Mouse (Mus musculus) lung, postnatal 0 days (tissue): ENCODE results near the gene Tm9sf3. TPM values are rescaled to one million over a fixed set of nuclear protein-coding genes. Genes with fewer than 3 reads are reported as not detected.
A peak's percentile ranks its signal among the peaks of the same experiment; 100 is the strongest.

ENCODE experiments used
- ATAC-seq: fragments of 200-750 bp; cut with Nextera tagmentation; 2 replicates; pipeline ENCODE4 v1.8.0; 2017; ENCODE audit warnings: moderate library complexity
- DNase-seq: peaks from one replicate; pipeline ENCODE4 v3.0.0-alpha.2; 2016; ENCODE audit warnings: low spot score
- H3K27ac ChIP-seq: fragments of 300-500 bp; sonication (generic); 2 replicates; pipeline ENCODE4 v1.5.1; 2014; ENCODE audit warnings: antibody characterized with exemption, mild to moderate bottlenecking, low read length, mixed read lengths
- H3K27me3 ChIP-seq: fragments of 300-500 bp; sonication (generic); replicated peaks from 2 replicates; pipeline ENCODE4 v1.6.1; 2014; ENCODE audit warnings: low read length, mixed read lengths; ENCODE audit not compliant: insufficient read depth
- H3K36me3 ChIP-seq: fragments of 300-500 bp; sonication (generic); 2 replicates; pipeline ENCODE4 v1.6.1; 2014; ENCODE audit warnings: low read length, mixed read lengths; ENCODE audit not compliant: insufficient read depth
- H3K4me1 ChIP-seq: fragments of 300-500 bp; sonication (generic); 2 replicates; pipeline ENCODE4 v1.6.1; 2014; ENCODE audit warnings: antibody characterized with exemption, low read depth, low read length, mixed read lengths; ENCODE audit not compliant: insufficient read depth
- H3K4me2 ChIP-seq: fragments of 300-500 bp; sonication (generic); replicated peaks from 2 replicates; pipeline ENCODE4 v1.6.1; 2014; ENCODE audit warnings: low read depth, mild to moderate bottlenecking, low read length, moderate library complexity, mixed read lengths
- H3K4me3 ChIP-seq: fragments of 300-500 bp; sonication (generic); 2 replicates; pipeline ENCODE4 v1.5.1; 2014; ENCODE audit warnings: low read depth, low read length
- H3K9ac ChIP-seq: fragments of 300-500 bp; sonication (generic); replicated peaks from 2 replicates; pipeline ENCODE4 v1.6.1; 2014; ENCODE audit warnings: low read depth, mild to moderate bottlenecking
- H3K9me3 ChIP-seq: fragments of 300-500 bp; sonication (generic); 2 replicates; pipeline ENCODE4 v1.6.1; 2016; ENCODE audit warnings: low read length, mixed read lengths
- CTCF ChIP-seq: IDR thresholded peaks from 2 replicates; pipeline ENCODE4 v1.5.1; 2016; ENCODE audit warnings: antibody characterized with exemption, mild to moderate bottlenecking
- EP300 ChIP-seq: IDR thresholded peaks from 2 replicates; pipeline ENCODE4 v1.6.1; 2016; ENCODE audit warnings: antibody characterized with exemption, mild to moderate bottlenecking, control low read depth
- WGBS: fragments of 180-500 bp; shearing (Covaris S2); extraction: QIAGEN DNeasy Blood & Tissue Kit; methylation state at CpG from one replicate; pipeline ENCODE4 v1.1.7; 2014; 5-methylcytosine and 5-hydroxymethylcytosine counted together
- polyA plus RNA-seq: library from polyadenylated mRNA; unstranded; fragments of >200 nt; fragmentation: Nextera tagmentation; extraction: Ambion mirVana; gene quantifications from 2 replicates; pipeline ENCODE4 v1.2.1, GENCODE M21; 2015

Tm9sf3 gene
- polyA plus RNA-seq, 1 experiment from 2014 or later, result 93.7 TPM

DNA sequence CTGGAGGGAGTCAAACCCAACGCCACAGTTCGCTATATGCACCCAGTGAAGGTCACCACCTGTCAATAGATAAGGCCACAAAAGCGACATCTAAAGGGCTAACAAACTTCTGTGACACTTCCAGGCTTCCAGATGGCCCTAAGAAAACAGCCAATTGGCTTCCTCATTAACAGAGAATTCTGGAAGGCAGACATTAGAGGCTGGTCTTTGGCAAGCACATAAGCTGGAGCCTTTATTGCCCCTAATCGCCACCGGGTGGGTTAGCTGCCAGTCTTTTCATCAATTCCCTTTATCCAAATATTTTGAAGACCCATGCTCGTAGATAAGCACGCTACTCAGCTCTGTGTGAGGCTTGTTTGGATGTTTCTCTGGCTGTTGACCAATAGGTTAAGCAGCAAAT is 55.5 kb downstream of the Tm9sf3 start:
- DNase-seq (no peak), ATAC-seq (no peak)
- no peak overlapping the region for H3K9ac ChIP-seq
- peaks cover 14% of the 10 kb centered on the region for H3K27me3 ChIP-seq
- no peaks in the 10 kb centered on the region for H3K9me3 ChIP-seq
- no peak overlapping the region for H3K27ac ChIP-seq
- no peak overlapping the region for H3K4me3 ChIP-seq
- WGBS, result 23% methylated on average over 7 of the region's 7 CpGs
- H3K4me1 ChIP-seq, result peaks cover 10% of the 10 kb centered on the region
- no peaks in the 10 kb centered on the region for H3K36me3 ChIP-seq
- no peak overlapping the region for H3K4me2 ChIP-seq
- TF ChIP-seq EP300, result no peak
- TF ChIP-seq CTCF, result no peak

DNA sequence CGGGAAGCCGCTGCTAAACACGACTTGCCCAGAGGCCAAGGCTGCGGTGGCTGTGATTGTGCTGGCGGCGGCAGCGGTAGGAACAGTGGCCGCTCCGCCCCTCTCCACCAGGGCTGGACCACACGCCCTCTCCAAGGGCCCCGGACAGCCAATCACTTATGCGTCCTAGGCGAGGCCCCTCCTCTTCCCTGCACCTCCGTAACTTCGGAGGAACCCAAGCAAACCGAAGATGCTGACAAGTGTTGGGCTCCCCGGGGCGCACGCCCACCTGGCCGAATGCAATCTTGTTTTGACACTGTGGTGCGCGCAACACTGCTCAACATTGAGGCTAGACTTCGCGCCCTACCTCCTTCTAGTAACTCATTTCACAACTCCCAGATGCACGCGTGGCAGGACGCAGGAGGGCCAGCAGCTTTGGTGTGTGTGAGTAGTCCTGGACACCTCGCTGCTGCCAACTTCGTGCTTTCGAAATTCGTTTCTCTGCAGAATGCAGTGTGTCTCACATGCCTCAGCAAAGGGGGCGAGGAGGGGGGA is 56.9 kb downstream of the Tm9sf3 start, which contains the start of gene Tll2:
TSS of gene Tll2 (minus strand) at position 25 of the 534 bp plus-strand sequence.
- no peaks in the 10 kb centered on the region for H3K9me3 ChIP-seq
- DNase-seq (peak; percentile 83), ATAC-seq (peak; percentile 98)
- peak within 1 kb of the TSS; percentile 26 for H3K4me3 ChIP-seq
- no peak within 1 kb of the TSS for H3K9ac ChIP-seq
- peaks cover 14% of the 10 kb centered on the region for H3K27me3 ChIP-seq
- TF ChIP-seq EP300 (no peak), CTCF (peak; percentile 12)
- H3K4me1 ChIP-seq, result peaks cover 10% of the 10 kb centered on the region
- 2% methylated on average over 32 of the region's 32 CpGs for WGBS
- no peaks in the 10 kb centered on the region for H3K36me3 ChIP-seq
- H3K4me2 ChIP-seq, result peak within 1 kb of the TSS; percentile 54
- H3K27ac ChIP-seq, result no peak within 1 kb of the TSS

DNA sequence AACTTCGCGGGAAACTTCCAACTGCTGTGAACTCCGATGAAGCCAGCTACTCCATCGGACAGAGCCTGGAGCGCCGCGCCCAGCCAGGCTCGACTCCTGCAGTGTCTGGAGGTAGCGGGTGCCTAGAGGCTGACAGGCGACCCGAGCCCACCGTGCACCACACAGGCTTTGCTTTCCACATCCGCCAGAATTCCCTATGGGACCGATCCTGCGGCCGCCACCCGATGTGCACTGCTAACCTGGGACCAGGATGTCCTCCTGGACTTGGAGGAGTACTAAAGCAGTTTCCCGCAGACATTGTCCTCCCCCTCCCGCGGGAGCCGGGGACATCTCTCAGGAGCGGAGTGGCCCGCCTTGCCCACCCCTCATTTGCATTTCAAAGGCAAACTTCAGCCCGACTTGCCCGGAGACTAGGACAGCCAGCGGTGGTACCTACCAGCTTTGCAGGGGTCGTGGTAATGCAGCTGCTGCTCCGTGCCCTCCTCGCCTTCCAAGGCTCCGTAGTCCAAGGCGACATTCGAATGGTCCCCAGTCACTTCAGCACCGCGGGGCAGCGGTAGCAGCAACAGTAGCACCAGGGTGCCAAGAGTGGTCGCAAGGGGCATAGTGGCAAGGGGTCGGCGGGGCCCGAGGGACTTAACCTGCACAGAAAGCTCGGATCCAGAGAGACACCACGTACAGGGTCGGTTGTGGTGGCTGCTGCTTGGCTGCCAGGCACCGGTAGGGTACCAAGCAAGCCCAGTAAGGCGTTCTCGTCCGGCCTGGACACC is 57.6 kb downstream of the Tm9sf3 start:
- peak overlapping the region; percentile 26 for H3K4me3 ChIP-seq
- H3K4me1 ChIP-seq, result peaks cover 10% of the 10 kb centered on the region
- no peak overlapping the region for H3K9ac ChIP-seq
- H3K4me2 ChIP-seq, result peak overlapping the region; percentile 54
- no peak overlapping the region for H3K27ac ChIP-seq
- 2% methylated on average over 45 of the region's 46 CpGs for WGBS
- H3K9me3 ChIP-seq, result no peaks in the 10 kb centered on the region
- H3K27me3 ChIP-seq, result peaks cover 14% of the 10 kb centered on the region
- ATAC-seq, result no peak; the same call in 1 of the 2 replicates
- no peaks in the 10 kb centered on the region for H3K36me3 ChIP-seq
- no peak for DNase-seq
- TF ChIP-seq EP300, result no peak
- no peak; the same call in 1 of the 2 replicates for TF ChIP-seq CTCF

DNA sequence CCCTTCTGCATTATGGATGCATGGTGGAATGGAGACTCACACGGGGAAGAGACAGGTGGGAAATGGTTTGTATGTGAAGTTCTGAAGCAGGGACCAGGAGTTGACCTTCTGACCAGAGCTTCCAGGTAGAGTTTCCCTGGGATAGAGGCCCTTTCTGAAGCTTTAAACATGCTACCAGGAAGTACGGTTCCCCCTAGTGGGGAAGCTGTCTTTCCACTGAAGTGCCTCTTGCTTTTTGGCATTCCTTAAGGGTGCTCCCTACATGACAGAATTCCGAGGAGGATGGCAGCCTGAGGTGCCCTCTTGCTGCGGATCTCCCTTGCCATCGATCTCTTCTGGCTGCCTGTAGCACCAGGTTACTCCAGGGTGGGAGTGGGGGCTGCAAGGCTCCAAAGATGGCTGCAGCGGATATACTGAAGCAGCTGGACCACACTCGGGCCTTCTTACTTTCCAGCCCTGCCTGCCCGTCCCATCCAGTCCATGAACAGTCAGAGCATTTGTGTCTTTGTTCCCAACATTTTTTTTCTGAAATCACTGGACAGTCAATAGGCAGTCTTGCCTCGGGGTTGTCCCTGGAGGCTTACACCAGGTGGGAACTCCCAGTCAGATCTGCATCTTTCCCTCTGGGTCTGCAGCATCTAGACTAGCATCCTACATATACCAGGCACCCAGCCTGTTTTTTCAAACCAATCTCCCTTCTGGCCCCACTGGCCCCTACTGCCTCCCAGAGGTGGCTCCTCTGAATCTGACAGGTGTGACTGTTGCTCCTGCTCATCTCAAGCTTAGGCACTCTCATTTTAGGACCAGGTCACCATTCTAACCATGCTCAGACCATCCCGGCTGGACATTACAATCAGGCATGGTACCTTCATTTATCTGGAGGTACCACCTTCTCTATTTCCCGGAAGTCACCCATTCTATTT is 59.4 kb downstream of the Tm9sf3 start:
- no peak overlapping the region for H3K4me2 ChIP-seq
- H3K36me3 ChIP-seq, result no peaks in the 10 kb centered on the region
- H3K9me3 ChIP-seq, result no peaks in the 10 kb centered on the region
- H3K4me1 ChIP-seq, result peaks cover 10% of the 10 kb centered on the region
- H3K4me3 ChIP-seq, result no peak overlapping the region
- H3K27ac ChIP-seq, result no peak overlapping the region
- no peak for DNase-seq
- peaks cover 14% of the 10 kb centered on the region for H3K27me3 ChIP-seq
- ATAC-seq, result no peak
- WGBS, result 70% methylated on average over 11 of the region's 11 CpGs
- H3K9ac ChIP-seq, result no peak overlapping the region
- TF ChIP-seq CTCF, result peak; percentile 56
- no peak for TF ChIP-seq EP300

DNA sequence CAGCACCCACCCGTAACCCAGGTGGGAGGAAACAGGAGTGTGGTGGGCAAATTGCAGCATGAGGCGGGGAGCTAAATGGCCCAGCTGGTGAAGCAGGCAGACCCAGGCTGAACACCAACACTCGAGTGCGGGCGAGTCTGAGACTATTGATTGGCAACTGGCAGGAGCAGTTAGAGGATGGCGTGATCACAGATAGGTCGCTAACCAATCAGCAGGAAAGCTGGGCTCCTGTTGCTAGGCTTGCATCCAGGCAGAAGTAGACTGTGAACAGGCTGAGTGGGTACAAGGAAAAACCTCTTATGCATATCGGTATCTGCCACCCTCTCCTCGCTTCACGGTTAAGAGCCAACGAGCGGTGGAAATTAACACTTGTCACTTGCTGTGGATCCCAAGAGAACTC is 66.2 kb downstream of the Tm9sf3 start:
- Histone ChIP-seq H3K36me3 (no peaks in the 10 kb centered on the region), H3K27me3 (no peaks in the 10 kb centered on the region), H3K9me3 (no peaks in the 10 kb centered on the region), H3K9ac (no peak overlapping the region), H3K4me2 (no peak overlapping the region), H3K4me3 (no peak overlapping the region), H3K4me1 (no peaks in the 10 kb centered on the region), H3K27ac (no peak overlapping the region)
- no peak for ATAC-seq
- no peak for TF ChIP-seq CTCF
- no peak for TF ChIP-seq EP300
- WGBS, result 75% methylated on average over 12 of the region's 12 CpGs
- DNase-seq, result no peak

DNA sequence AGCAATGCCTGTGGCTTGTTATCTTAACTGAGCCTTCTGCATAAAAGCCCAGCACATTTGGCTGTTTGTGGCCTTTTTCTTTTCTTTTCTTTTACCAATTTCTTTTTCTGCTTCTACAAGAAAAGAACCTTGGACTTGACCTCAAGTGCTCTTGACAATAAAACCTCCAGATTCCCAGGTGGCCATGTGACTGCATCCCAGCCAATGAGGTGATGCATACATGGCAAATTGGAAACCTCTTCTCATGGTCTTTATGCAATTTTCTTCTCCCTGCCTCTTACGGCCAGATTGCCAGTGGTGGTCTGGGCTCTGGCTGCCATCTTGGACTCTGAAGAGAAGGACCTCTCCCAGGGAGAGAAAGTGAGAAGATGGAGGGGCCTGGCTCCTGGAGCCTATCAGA is 70.4 kb downstream of the Tm9sf3 start:
- TF ChIP-seq EP300 (no peak), CTCF (no peak)
- H3K4me3 ChIP-seq, result no peak overlapping the region
- H3K9me3 ChIP-seq, result no peaks in the 10 kb centered on the region
- H3K27me3 ChIP-seq, result no peaks in the 10 kb centered on the region
- no peaks in the 10 kb centered on the region for H3K4me1 ChIP-seq
- ATAC-seq (no peak), DNase-seq (no peak)
- H3K4me2 ChIP-seq, result no peak overlapping the region
- WGBS, result 39% methylated on average over 1 of the region's 1 CpGs
- no peak overlapping the region for H3K9ac ChIP-seq
- no peaks in the 10 kb centered on the region for H3K36me3 ChIP-seq
- H3K27ac ChIP-seq, result no peak overlapping the region
